Mouse (Mus musculus) cortical plate, adult 2 months (tissue): Measurements from ENCODE around the gene R3hdm2.

ENCODE experiments used
- CTCF ChIP-seq: fragments of 200-500 bp; IDR thresholded peaks from 2 replicates; pipeline ENCODE4 v1.5.1; 2011; ENCODE audit warnings: mild to moderate bottlenecking, control low read depth, low read length; ENCODE audit not compliant: insufficient read depth; ENCODE audit errors: extremely low read depth
- POLR2A ChIP-seq: fragments of 200-500 bp; IDR thresholded peaks from 2 replicates; pipeline ENCODE4 v1.6.1; 2011; ENCODE audit warnings: mild to moderate bottlenecking, low read length, control low read depth; ENCODE audit not compliant: insufficient read depth; ENCODE audit errors: extremely low read depth

DNA sequence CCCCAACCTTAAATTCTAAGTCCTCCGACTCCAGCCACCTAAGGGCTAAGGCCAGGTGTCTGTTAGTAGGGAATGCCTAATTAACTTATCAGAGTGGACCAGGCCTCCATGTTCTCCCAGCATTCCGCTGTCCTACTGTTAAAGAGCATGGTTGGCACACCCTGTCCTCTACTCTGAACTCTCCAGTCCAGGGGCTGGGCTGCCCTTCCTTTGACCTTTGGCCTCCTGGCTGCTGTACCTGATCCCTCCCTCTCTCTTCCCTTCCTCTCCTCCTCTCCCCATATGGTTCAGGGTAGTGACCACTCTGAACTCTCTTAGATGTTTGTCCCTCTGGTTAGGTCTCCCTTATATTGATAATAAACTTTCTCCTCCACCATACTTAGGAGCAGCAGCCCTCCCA, 45.7 kb downstream of the R3hdm2 start:
- TF ChIP-seq CTCF (no peak), POLR2A (no peak)
